Mouse (Mus musculus): ENCODE data around the gene Ly75. TPM values are rescaled to one million over a fixed set of nuclear protein-coding genes. Genes with fewer than 3 reads are reported as not detected.

Ly75 gene
- under 1 TPM in 1 of 2 experiments, not detected in 1; 0.08 TPM for total RNA-seq (2021)
- long read RNA-seq, experiment 1, result 0 reads
- long read RNA-seq, experiment 2, result 0 reads

DNA sequence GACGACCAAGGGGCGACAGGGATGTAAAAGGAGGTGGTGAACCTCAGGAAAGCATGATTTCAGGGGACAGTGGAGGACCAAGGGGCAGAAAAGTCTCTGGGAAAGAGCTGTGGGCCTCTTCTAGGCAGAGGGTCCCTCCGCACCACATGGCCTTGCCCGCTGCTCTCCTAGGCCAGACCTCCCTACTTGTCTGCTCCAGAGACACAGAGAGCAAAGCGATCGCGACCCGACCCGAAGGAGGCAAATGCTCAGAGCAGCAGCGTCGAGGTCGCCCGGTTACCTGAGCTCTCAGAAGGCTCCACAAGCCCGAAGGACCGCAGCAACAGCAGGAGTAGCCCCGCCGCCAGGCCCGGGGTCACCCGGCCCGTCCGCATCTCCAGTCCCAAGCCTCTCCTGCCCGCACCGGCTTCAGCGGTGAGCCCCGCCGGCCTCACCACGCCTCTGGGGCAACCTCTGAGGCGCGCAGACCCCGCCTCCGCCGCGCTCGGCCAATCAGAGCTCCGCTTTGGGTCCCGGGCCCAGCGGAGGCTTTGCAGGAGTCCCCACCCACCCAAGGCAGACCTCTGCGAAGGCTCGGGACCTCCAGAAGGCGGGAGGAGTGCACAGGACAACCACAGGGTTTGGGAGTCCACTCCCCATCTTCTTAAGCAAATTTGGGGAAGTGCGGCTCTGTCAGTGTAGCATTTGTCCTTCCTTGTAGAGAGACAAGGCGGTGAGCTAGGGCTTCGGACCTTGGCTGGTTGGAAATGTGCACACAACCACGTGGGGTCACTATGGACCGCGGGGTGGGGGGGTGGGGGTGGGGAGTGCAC is at the start of gene Ly75:
TSS of gene Ly75 (minus strand) at position 446 of the 812 bp plus-strand sequence.
- DNase-seq, result peak; percentile 84

DNA sequence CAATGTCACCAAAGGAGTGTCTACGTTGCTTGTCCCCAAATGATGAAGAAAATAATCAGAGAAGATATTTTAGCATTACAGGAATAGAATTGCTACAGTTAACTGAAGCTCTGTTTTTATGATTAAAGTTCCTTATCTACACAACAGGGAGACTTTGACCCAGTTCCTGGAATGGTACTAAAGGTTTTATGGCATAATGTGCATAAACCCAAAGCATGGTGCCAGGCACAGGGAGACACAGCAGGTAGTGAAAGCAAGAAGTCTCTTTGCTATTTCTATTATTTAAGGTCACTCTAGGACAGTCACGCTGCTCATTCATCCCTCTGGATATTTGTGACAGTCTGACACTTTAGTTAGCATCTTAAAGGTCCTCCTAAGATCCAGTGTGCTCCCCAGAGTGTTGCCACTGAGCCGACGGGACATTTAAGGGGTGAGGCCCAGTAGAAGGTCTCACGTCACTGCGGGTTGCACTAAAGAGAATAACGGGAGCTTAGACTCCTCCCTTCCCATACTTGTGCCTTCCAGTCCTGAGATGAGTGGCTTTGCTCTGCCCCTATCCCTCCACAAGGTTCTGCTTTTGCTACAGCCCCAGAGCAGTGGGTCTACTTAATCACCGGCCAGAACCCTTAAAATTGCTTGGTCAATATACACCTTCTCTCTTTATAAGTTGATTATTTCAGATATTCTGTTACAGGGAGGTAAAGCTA is 47.4 kb upstream of the Ly75 start:
- DNase-seq, result no peak

- DNase-seq, result peak; percentile 25
These were observed 35.0 kb upstream of the Ly75 start for GRCm38 (mm10) chr2:60418075-60418474.

DNA sequence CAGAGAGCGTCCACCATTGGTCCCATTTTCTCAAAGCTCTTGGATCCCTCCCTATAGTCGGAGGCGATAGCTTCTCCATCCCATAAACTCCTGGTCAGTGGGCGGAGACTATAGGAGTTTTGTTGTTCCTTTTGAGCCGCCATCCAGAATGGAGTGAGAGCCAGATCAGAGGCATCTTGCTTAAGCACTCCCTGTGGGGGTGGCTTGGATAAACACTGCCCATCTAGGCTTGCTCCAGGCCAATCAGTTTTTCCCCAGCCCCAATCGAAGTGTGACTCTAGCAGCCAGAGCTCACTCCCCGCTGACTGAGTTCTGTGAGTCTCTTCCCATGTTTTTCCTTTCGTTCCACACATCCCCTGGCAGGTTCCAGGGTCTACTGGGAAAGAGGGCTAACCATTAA is 31.2 kb upstream of the Ly75 start:
- DNase-seq, result no peak

GRCm38 (mm10) chr2:60413006-60413650 is 30.0 kb upstream of the Ly75 start:
- no peak for DNase-seq

- DNase-seq, result no peak
These were observed 28.1 kb upstream of the Ly75 start for GRCm38 (mm10) chr2:60411181-60411580.

GRCm38 (mm10) chr2:60409989-60410763 is 27.1 kb upstream of the Ly75 start:
- DNase-seq, result no peak

GRCm38 (mm10) chr2:60409194-60409593 is 26.1 kb upstream of the Ly75 start:
- no peak for DNase-seq

DNA sequence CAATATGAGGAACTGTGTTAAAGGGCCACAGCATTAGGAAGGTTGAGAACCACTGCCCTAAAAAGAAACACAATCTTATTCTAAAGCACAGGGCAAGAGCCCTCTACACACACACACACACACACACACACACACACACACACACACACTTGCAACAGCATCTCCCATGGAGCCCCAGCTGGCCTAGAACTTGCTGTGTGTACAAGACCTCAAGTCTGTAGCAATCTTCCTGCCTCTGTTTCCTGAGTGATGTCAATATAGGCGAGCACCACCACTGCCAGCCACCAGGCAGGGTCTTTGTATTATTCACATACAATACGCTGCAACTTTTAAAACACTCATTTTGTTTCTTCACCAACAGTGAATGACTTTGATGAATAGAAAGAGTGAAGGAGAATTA is 24.3 kb upstream of the Ly75 start:
- DNase-seq, result no peak

DNA sequence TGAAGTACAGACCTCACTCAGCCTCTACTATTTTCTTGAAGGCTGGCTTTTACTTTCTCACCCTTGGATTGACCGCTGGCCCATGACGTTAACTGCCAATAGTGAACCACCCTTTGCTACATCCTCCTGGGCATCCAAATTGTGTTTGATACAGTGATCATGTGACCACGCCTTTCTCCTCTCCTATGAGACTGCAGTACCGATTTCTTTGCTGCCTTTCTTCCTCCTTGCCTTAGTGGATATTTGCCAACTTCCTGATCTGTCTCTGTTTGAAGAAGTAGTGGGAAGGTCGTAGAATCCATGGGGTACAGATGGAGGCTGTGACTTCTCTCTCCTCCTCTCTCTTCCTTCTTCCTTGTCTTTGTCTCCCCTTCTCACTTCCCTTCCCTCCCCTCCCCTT is 22.3 kb upstream of the Ly75 start:
- DNase-seq, result no peak

DNA sequence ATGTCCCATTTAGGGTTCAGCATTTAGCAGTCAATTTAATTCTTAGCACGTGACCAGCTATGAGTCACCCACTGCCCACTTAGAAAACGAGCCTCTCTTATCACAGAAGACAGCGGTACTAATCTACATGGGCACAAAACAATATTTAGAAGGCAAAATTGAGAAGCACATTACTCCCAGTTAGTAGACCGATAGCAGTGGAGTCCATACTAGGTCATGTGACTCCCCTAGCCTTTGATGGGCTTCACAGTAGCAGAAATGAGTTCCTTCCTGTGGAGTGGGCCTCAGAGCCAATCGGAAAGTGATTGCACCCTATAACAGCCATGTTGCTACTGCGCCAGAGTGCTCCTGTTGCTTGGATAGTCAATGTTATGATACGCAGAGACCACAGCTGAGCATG is 21.7 kb upstream of the Ly75 start:
- DNase-seq, result no peak

GRCm38 (mm10) chr2:60401694-60402093 is 18.6 kb upstream of the Ly75 start:
- no peak for DNase-seq

DNA sequence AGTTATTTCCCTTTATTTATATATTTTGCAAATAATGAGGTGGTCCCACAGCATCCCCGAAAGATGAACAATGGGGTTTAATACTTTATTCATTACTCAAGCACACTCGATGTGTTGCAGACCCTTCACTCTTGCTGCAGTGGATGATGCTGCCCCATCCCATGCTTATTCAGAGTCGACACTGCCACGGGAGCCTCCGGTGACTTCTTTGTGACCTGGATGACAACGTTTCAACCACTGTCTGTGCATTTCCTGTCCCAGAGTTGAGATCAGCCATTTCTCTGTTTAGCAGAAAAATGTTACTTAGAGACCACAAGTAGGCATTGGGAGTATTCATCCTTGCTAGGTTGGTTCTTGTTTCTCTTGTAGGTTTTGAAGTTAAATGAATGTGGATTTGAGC is 10.7 kb upstream of the Ly75 start:
- DNase-seq, result no peak

DNA sequence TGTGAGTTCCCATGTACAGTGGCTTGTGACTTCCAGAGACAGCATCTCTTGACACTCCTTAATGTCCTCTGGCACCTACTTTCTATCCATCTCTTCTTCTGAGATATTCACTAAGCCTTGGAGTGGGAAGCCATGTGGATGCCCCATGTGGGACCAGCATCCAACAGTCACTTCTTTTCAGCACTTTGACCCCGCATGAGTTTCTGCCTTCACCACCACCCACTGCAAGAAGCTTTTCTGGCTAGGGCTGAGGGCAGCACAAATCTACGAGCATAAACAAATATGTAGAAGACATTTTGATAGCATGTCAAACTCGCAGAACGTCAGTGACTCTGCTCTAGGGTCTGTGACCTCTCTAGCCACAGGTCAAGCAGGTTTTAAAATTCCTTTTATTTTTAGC is 9.2 kb upstream of the Ly75 start:
- no peak for DNase-seq

- no peak for DNase-seq
These were observed 4.3 kb upstream of the Ly75 start for GRCm38 (mm10) chr2:60387363-60387762.

- DNase-seq, result no peak
These were observed 3.7 kb upstream of the Ly75 start for GRCm38 (mm10) chr2:60386835-60387234.

- no peak for DNase-seq
These were observed 1.6 kb upstream of the Ly75 start for GRCm38 (mm10) chr2:60384763-60385085.

- no peak for DNase-seq
These were observed 1.1 kb upstream of the Ly75 start for GRCm38 (mm10) chr2:60384083-60384762.

DNA sequence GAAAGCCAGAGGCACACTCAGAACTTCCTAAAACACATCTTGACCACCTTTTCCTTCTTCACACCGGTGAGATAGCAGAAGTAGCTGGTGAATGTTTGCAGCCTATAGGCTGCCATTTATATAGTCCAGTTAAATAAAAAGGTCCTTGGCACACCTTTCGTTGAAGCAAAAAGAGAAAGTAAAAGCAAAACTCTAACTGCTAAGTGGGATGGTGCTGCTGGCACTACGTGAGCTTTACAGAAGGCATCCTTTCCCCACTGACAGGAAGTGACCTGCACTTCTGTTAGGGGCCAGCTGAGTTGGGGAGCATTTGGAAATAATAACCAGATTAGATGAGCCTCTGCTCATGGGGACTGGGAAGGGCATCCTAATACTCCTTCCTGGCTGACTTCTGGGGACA is 757 bp downstream of the Ly75 start:
- DNase-seq, result no peak

- no peak for DNase-seq
These were observed 5.8 kb downstream of the Ly75 start for GRCm38 (mm10) chr2:60377260-60377659.

DNA sequence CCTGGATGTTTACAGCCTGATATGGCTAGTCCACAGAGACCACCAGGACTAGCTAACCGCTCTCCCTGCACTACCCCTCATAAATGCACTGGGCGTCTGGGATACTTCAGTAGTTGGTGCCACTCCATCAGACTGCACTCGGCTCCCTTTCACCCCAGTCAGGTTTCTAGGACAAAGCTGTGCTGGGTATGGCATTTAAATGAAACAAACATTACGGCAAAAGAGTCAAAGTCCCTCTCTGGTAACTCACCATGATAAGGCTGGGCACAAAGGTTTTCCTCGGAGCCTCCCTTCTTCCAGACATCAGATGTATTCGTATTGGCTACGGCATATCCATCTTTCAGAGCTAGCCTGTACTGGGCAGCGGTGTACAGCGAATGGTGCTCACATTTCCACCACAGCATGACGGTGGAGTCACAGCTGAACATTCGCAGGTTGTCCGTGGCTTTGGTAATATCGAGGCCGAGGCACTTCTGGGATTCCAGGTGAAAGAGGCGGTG is 7.4 kb downstream of the Ly75 start:
- DNase-seq, result no peak

DNA sequence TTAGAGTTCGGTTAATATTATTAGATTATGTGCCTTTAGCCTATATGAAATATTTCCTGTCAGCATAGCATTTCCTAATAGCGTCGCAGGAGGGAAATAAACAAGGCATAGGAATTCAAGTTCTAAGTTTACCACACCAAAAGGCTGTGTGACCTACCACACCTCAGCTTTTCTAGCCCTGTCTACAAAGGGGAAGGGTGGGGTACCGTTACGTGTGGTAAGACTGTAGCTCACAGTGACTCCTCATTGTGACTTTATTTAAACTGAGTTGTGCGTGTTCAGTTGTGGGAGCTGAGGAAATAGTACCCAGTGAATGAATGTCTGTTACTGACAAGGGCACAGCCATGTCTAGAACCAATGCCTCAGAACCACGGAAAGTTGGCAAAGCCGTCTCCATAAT is 8.0 kb downstream of the Ly75 start:
- no peak for DNase-seq

Measured in gastrocnemius, postnatal 25 days (tissue).